Comparison of ENCODE assay signal across 7 mouse cellular contexts in genomic region chr3:30514051-30514754, GRCm38 (mm10). TPM values are rescaled to one million over a fixed set of nuclear protein-coding genes. Genes with fewer than 3 reads are reported as not detected.
A peak's percentile ranks its signal among the peaks of the same experiment; 100 is the strongest.
DNase-seq lines count a peak whose midpoint lies in the region; ATAC-seq and TF ChIP-seq lines count a peak whose summit lies in the region.

No protein-coding gene starts in this region.

- peaks cover 39% of the 10 kb centered on the region for H3K27me3 ChIP-seq in ES-Bruce4 (ENCODE audit: control insufficient read depth, insufficient read depth, low read length, poor library complexity, severe bottlenecking)
- peaks cover 65% of the 10 kb centered on the region for H3K27me3 ChIP-seq in heart, embryonic 10.5 days (ENCODE audit: insufficient read depth, poor library complexity, severe bottlenecking)
- peaks cover 25% of the 10 kb centered on the region for H3K27me3 ChIP-seq in kidney, embryonic 14.5 days (ENCODE audit: control insufficient read depth, insufficient read depth, low read length)
- H3K27me3 ChIP-seq in thymus, adult 2 months (ENCODE audit: control insufficient read depth, insufficient read depth, low read length) = peaks cover 17% of the 10 kb centered on the region

- peak overlapping the region; percentile 37 for H3K4me3 ChIP-seq in ES-Bruce4 (ENCODE audit: low read depth, low read length)
- peak overlapping the region; percentile 60 for H3K4me3 ChIP-seq in heart, embryonic 10.5 days
- H3K4me3 ChIP-seq in kidney, embryonic 14.5 days (ENCODE audit: low read length) = peak overlapping the region; percentile 48
- no peak overlapping the region for H3K4me3 ChIP-seq in thymus, adult 2 months (ENCODE audit: control insufficient read depth, insufficient read depth, low read length)

- H3K4me1 ChIP-seq in ES-Bruce4 (ENCODE audit: control insufficient read depth, insufficient read depth, low read length) = no peaks in the 10 kb centered on the region
- H3K4me1 ChIP-seq in heart, embryonic 10.5 days = peaks cover 25% of the 10 kb centered on the region
- H3K4me1 ChIP-seq in kidney, embryonic 14.5 days (ENCODE audit: control insufficient read depth, insufficient read depth, low read length) = peaks cover 13% of the 10 kb centered on the region; the same call in 1 of the 2 replicates
- no peaks in the 10 kb centered on the region for H3K4me1 ChIP-seq in thymus, adult 2 months (replicated peaks; ENCODE audit: control insufficient read depth, insufficient read depth, low read length)

- no peak for TF ChIP-seq CTCF in ES-Bruce4 (IDR thresholded peaks at IDR 0.05; ENCODE audit: low read depth, low read length)
- no peak for TF ChIP-seq CTCF in thymus, adult 2 months (IDR thresholded peaks at IDR 0.05; ENCODE audit: borderline replicate concordance, control insufficient read depth, extremely low read depth, insufficient read depth, low read length, poor library complexity)

- no peak for TF ChIP-seq POLR2A in ES-Bruce4 (IDR thresholded peaks at IDR 0.05; ENCODE audit: insufficient read depth, low read length)
- no peak for TF ChIP-seq POLR2A in thymus, adult 2 months (IDR thresholded peaks at IDR 0.05; ENCODE audit: control insufficient read depth, extremely low read depth, insufficient read depth, low read length, poor library complexity)

- TF ChIP-seq EP300 in ES-Bruce4 (IDR thresholded peaks at IDR 0.05; ENCODE audit: insufficient read depth, low read depth, low read length) = no peak

- under 1% methylated on average over 52 of the region's 52 CpGs for WGBS in heart, embryonic 10.5 days
- under 1% methylated on average over 52 of the region's 52 CpGs for WGBS in kidney, embryonic 14.5 days
- 2% methylated on average over 52 of the region's 52 CpGs for WGBS in thymus, adult 2 months

- no peak for ATAC-seq in kidney, embryonic 14.5 days (ENCODE audit: low FRiP score, low TSS enrichment)

- H3K9ac ChIP-seq in ES-Bruce4 (ENCODE audit: low read depth, poor library complexity, severe bottlenecking) = no peak overlapping the region
- peak overlapping the region; percentile 65 for H3K9ac ChIP-seq in kidney, embryonic 14.5 days (ENCODE audit: low read depth, low read length)

- H3K9me3 ChIP-seq in ES-Bruce4 (replicated peaks; ENCODE audit: control insufficient read depth, insufficient read depth, low read length, poor library complexity, severe bottlenecking) = no peaks in the 10 kb centered on the region
- no peaks in the 10 kb centered on the region for H3K9me3 ChIP-seq in heart, embryonic 10.5 days
- H3K9me3 ChIP-seq in kidney, embryonic 14.5 days (ENCODE audit: control insufficient read depth, low read length) = no peaks in the 10 kb centered on the region

- peak overlapping the region; percentile 85 for H3K4me2 ChIP-seq in kidney, embryonic 14.5 days (replicated peaks; ENCODE audit: low read depth, low read length)

- H3K36me3 ChIP-seq in ES-Bruce4 (ENCODE audit: control insufficient read depth, insufficient read depth, low read length, poor library complexity, severe bottlenecking) = no peaks in the 10 kb centered on the region
- H3K36me3 ChIP-seq in heart, embryonic 10.5 days = no peaks in the 10 kb centered on the region
- no peaks in the 10 kb centered on the region for H3K36me3 ChIP-seq in kidney, embryonic 14.5 days (ENCODE audit: control insufficient read depth, insufficient read depth, low read length)
- no peaks in the 10 kb centered on the region for H3K36me3 ChIP-seq in thymus, adult 2 months (ENCODE audit: control insufficient read depth, insufficient read depth, low read length)

- peak; percentile 49 for DNase-seq in Muller cell, postnatal 12 days (ENCODE audit: inconsistent ontology term)
- peak; percentile 78 for DNase-seq in heart, embryonic 10.5 days (ENCODE audit: low spot score)
- DNase-seq in lung, postnatal 4 days = peak; percentile 57 to 59
- no peak for DNase-seq in frontal cortex, adult 2 months (ENCODE audit: extremely low spot score in 1 of 2, low spot score in 1 of 2)
- DNase-seq in thymus, adult 2 months = no peak

- no peak overlapping the region for H3K27ac ChIP-seq in ES-Bruce4 (ENCODE audit: insufficient read depth, low read length)
- peak overlapping the region; percentile 83 for H3K27ac ChIP-seq in heart, embryonic 10.5 days
- H3K27ac ChIP-seq in kidney, embryonic 14.5 days (ENCODE audit: low read depth, low read length) = peak overlapping the region; percentile 74; the same call in 1 of the 2 replicates
- H3K27ac ChIP-seq in thymus, adult 2 months (ENCODE audit: control insufficient read depth, insufficient read depth, low read length) = no peak overlapping the region

RNA-seq across cellular contexts. Expression of gene Mecom, which starts 33.6 kb away (rescaled TPM):
- polyA plus RNA-seq in ES-Bruce4 (2011; ENCODE audit: insufficient read depth, insufficient read length, low read depth, missing spikeins) = 0.14 and 0.24 TPM in 2 replicates
- polyA plus RNA-seq in heart, embryonic 10.5 days (2016; fragmentation: Nextera tagmentation; extraction: Ambion mirVana) = 28.4 and 40.3 TPM in 2 replicates
- polyA plus RNA-seq in kidney, embryonic 14.5 days (2014; fragmentation: Nextera tagmentation; extraction: Ambion mirVana) = 50.8 and 89.3 TPM in 2 replicates
- polyA plus RNA-seq in frontal cortex, adult 2 months (2012; rRNA removed) = 2.6 and 3.8 TPM in 2 replicates
- polyA plus RNA-seq in thymus, adult 2 months (2012; rRNA removed) = 0.54 and 0.92 TPM in 2 replicates

Comparison
In these comparisons a context has a peak if more than half of its experiments do, and no peak if none do; other contexts are left out.
1. H3K27ac ChIP-seq: peak in heart, embryonic 10.5 days (single experiment) and kidney, embryonic 14.5 days (single experiment); none in ES-Bruce4 (single experiment) and thymus, adult 2 months (single experiment).
2. DNase-seq: peak in Muller cell, postnatal 12 days (single experiment), heart, embryonic 10.5 days (single experiment) and lung, postnatal 4 days (2 of 2); none in frontal cortex, adult 2 months (0 of 2) and thymus, adult 2 months (single experiment).